Mouse (Mus musculus) layer of hippocampus, adult 9-11 months (tissue): ENCODE results near the gene Cenpt.

Experiments used
- DNase-seq: peaks from one replicate; pipeline ENCODE4 v3.0.0; 2022

Cenpt gene

GRCm38 (mm10) chr8:105853178-105853577 lies at the start of gene Cenpt:
TSS of gene Cenpt (minus strand) at chr8:105853278.
- DNase-seq: no peak

DNA sequence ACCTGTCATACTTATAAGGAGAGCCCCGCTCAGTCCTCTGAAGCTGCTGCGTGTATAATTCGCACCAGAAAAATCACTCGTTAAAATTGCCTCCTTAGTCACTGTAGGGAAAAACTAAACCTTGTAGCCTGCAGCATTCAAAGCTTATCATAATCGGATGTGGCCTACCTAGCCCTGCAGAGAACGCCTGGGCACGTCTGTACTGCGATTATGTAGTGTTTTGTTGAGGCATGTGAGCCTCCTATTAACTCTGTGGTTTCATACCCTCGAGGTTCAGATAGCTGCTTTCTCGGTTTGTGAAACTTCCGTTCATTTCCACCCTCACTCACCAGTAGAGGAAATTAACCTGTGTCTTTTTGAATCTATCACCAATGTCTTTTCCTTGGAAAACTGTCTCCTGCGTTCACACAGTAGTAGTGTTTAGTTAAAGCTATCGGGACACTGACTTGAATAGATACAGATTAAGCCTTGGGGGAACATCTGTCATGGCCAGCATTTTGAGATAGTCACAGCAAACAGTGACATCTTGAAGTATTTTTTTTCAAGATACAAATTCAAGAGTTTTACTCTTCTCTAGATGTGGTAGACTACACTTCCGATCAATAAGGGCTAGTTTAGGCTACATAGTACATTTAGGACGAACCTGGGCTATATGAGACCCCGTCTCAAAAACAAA lies 48.0 kb upstream of the Cenpt start:
- no peak for DNase-seq

DNA sequence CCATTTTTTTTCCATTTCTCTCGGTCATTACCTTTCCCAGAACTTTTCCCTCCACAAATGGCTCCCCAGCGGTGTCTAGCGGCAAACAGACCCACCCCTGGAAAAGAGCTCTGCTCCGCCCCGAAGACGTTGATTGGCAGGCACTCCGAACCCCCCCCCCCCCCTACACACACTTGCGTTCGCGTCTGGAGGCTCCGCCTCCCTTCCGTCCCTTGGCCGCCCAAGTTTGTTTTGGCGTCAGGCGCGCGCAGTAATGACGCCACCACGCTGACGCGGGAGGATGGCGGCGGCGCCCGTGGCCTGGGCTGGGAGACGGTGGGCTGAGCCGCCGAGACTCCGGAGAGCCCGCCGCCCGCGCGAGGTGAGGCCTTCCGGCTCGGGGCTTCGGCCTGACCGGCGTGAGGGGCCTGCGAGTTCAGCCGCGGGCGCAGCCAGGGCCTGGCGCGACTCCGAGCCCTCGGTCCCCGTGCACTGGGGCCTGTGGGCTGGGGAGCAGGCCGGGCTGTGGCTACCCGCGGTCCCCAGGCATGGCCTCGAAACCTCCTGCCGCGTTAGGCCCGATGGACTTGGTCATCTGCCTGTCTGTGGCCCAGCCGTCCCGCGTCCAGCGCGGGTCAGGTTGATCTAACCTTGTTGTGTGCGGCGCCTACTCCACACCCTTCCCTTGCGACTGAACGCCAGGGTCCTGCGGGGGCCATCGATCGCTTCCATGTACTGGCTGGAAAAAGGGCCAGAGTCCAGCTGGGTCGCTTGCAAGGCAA lies 47.3 kb upstream of the Cenpt start, which contains the start of gene Pskh1:
Pskh1 (plus strand) TSS at position 262 of the 761 bp plus-strand sequence.
- peak; percentile 90 for DNase-seq

DNA sequence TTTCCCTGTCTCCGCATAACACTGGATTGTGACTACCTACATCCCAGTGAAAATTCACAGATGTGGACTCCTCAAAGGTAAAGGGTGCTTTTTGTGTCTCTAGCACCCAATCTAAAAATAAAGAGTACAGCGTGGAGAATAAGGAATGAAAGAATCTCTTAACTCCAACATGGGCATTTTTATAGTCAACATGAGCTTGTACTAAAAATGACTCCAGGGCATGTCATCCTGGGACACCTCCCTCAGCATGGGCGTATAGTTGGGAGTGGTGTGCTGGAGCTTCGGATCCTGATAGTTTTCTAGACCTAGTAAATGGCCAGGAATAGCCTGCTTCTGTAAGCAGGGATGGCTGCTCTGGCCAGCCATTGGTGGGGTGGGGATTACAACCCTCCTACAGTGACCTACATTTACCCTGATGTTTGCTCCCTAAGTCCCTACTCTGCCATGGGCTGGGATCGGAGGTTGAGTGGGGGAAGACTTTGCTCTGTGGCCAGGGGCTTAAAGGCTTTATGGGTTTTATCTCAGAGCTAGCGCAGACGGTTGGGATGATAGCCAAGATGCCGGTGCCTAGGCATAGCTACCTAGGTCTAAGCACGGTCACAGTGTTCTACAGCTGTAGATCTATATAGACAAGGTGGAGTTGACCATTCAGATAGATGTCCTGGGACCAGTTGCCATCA lies 44.9 kb upstream of the Cenpt start:
- DNase-seq: no peak

DNA sequence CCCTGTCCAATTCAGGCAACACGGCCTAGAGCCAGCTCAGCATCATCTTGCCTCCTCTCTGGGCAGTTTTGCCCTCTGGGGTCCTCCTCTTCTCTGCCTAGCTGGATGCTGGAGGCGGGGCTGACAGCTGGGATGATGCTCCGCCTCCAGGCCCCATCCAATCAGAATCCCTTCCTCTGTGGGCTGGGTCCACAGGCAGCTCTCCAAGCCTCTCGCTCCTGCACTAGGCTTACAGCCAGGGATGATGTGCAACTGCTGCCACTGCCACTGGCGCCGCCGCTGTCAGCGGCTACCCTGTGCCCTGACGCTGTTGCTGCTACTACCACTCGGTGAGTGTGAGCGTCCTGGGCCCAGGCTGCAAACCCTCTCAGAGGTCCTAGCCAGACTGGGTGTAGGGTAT lies 40.3 kb upstream of the Cenpt start, which contains the start of gene Nrn1l:
Nrn1l (plus strand) TSS at position 229 of the 400 bp plus-strand sequence.
- DNase-seq: peak; percentile 90

DNA sequence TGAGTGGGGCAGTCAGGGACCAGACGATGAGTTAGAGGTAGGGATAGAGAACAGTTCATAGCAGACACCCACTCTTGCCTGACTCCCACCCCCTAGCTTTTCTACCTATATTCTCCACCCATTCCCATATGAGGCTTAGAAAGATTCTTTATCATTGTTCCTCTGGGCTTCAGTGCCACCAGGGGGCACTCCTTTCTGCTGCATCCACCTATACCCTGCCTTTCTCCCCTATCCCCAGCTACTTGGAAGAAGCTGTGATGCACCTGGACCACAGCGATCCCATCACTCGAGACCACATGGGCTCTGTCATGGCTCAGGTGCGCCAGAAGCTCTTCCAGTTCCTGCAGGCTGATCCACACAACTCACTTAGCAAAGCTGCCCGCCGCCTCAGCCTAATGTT lies 39.4 kb upstream of the Cenpt start:
- DNase-seq: peak; percentile 26

- DNase-seq: peak; percentile 83
Measured at GRCm38 (mm10) chr8:105890870-105891269, 37.8 kb upstream of the Cenpt start.

DNA sequence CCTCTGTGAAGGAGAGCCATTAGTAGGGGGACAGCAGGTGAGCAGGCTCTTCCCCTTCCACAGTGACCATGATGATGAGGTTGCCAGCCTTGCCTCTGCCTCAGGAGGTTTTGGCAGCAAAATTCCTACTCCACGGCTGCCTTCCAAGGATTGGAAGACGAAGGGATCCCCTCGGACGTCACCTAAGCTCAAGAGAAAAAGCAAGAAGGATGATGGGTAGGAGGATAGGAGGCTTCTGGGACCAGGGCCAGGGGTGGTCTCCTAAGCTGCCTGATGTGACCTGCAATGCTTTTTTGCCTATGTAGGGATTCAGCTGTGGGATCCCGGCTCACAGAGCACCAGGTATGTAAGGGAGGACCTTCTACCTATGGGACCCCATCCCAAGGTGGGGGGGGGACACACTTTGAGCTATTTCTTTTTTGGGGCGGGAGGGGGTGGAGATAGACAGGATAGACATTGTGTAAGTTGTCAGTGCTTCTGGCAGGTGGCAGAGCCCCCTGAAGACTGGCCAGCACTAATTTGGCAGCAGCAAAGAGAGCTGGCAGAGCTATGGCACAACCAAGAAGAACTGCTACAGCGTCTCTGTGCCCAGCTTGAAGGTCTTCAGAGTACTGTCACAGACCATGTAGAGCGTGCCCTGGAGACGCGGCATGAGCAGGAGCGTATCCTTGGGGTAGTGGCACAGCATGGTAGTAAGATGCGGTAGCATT lies 36.8 kb upstream of the Cenpt start:
- no peak for DNase-seq

- peak; percentile 72 for DNase-seq
Measured at GRCm38 (mm10) chr8:105880754-105881520, 27.9 kb upstream of the Cenpt start, which contains the start of gene Edc4. TSS of gene Edc4 (plus strand) at chr8:105880881.

GRCm38 (mm10) chr8:105874301-105874700 lies 21.2 kb upstream of the Cenpt start:
- no peak for DNase-seq

- DNase-seq: no peak
Measured at GRCm38 (mm10) chr8:105866364-105867029, 13.4 kb upstream of the Cenpt start.

GRCm38 (mm10) chr8:105861951-105862350 lies 8.9 kb upstream of the Cenpt start:
- no peak for DNase-seq

DNA sequence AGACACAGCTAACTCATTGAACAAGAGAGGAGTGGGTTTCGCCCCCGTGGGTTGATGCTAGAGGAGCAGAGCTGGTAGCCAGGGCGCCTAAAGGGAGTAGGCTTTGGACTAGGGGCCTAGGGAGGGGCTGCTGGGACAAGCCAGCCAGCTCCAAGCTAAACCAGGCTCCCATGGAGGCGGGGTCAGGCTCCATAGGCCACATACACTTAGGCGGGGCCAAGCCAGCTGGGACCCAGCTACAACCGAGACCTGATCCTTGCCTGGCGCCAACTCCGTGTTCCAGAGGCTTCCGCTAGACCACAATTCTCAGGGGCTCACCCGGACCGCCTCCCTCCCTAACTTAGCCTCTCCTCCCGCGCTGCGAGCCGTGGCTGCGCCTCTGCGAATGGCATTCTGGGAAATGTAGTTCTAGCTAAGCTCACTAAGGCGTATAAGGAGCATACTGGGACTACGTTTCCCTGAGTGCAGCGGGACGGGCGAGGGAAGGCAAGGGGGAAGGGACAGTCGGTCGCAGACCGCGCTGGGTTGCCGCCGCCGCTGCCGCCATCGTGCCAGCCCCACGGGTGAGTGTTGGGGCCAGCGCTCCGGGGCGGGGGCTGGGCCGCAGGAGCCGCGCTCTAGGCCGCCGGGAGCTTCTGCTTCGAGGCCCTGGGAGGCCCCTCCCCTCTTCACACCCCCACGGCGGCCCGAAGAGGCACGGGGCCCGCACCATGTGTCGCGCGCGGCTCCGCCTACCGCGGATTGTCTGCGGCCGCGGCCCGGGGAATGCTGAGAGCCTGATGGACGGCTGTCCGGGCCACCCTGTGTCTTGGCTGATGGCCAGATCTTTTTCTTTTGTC lies 7.3 kb upstream of the Cenpt start, which contains the start of gene Nutf2:
Nutf2 (plus strand) TSS at position 438 of the 839 bp plus-strand sequence.
- peak; percentile 97 for DNase-seq

- DNase-seq: no peak
Measured at GRCm38 (mm10) chr8:105859314-105859713, 6.2 kb upstream of the Cenpt start.

GRCm38 (mm10) chr8:105858495-105858894 lies 5.4 kb upstream of the Cenpt start:
- DNase-seq: no peak

DNA sequence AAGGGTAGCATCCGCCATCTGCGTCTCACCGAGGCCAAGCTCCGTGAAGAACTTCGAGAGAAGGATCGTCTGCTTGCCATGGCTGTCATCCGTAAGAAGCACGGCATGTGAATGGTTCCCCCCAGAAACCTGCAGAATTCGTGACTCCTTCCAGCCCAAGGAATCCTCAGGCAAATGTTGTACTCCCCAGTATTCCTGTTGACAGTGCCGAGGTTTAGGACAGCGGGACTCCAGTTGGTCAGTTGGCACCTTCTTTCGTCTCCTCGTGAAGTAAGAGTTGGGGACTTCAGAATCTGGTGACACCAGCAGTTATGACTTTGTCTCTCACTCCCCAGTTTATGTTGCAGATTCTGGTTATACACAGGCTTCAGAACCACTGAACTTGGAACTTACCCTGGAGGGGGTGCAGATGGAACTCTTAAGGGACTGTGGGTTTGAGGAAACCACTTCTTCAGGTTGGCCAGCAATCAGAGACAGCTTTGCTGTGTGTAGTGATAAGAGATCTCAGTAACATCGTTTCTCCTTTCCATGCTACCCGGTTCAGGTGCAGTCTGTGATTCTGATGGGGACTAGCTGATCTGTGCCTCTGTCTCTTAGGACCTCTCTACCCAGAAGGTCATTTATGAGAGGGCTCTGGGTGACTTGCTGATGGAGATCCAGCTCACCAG lies 3.2 kb upstream of the Cenpt start:
- DNase-seq: no peak

DNA sequence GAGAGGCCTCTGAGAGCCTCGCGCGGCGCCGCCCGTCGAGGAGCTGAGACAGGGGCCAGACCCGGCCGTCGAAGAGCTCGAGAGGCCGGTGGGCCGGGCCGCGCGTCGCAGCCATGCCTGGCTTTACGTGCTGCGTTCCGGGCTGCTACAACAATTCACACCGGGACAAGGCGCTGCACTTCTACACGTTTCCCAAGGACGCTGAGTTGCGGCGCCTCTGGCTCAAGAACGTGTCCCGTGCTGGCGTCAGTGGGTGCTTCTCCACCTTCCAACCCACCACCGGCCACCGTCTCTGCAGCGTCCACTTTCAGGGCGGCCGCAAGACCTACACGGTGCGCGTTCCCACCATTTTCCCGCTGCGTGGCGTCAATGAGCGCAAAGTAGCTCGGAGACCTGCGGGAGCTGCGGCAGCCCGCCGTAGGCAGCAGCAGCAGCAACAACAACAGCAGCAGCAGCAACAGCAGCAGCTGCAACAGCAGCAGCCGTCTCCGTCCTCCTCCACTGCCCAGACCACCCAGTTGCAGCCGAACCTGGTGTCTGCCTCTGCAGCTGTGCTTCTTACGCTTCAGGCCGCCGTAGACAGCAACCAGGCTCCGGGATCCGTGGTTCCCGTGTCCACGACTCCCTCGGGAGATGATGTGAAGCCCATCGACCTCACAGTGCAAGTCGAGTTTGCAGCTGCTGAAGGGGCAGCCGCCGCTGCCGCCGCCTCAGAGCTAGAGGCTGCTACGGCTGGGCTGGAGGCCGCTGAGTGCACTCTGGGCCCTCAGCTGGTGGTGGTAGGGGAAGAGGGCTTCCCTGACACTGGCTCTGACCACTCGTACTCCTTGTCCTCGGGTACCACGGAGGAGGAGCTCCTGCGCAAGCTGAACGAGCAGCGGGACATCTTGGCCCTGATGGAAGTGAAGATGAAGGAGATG lies 2.4 kb upstream of the Cenpt start:
- peak; percentile 40 for DNase-seq

GRCm38 (mm10) chr8:105854715-105855216 lies 1.7 kb upstream of the Cenpt start, which contains the start of gene Thap11:
TSS of gene Thap11 (plus strand) at chr8:105855132.
- DNase-seq: peak; percentile 89
